ENCODE assay signal across 1 mouse cellular context in the genomic region with DNA sequence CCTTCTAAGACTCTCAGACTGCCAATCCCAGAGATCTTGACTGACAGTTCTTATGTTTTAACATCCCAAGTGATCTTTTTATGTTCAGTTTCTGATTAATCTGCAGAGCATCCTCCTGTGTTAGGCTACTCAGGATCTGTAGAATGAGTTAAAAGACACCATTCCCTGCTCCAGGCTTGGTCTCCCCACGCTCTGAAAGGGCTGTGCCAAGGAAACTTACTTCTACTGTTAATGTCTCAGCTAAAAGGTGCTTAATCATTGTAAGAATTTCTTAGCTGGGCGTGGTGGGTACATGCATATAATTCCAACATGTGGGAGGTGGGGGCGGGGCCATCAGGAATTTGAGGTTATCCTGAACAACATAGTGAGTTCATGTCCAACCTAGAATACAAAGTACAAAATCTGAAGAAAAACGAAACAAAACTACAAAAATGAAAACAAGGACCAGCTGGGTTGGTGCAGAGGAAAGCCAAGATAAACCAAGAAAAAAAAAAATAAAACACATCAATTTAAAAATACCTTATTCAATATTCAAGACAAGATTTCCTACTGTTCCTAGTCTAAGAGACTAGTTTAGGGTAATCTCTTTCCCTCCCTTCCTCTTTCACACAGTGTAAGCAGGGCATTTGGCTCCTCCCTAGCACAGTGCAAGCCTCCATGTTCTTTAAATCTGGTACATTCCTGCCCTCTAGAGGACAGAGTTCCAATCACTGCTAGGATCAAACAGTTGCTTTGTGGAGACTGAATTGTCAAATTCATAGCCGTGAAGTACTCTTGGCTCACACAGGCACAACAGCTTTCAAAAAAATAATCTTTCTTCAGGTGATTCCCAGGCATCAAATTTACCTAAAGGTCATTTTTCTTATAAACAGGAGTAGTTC.
TF ChIP-seq lines count a peak whose summit lies in the region.

No protein-coding gene starts in this region.

TF ChIP-seq in CH12.LX, 34 proteins besides CTCF, POLR2A, EP300 and RAD21 (continued from another document):
- TF ChIP-seq ZNF384 (IDR thresholded peaks at IDR 0.05; ENCODE audit: low read depth, low read length): 0 out of 2 replicates have a peak, but pooled peaks have one; percentile 30
